Mouse (Mus musculus) neural tube, embryonic 15.5 days (tissue): ENCODE measurements around the gene Styxl1. TPM values are rescaled to one million over a fixed set of nuclear protein-coding genes. Genes with fewer than 3 reads are reported as not detected.

Source experiments
- ATAC-seq: fragments of 200-750 bp; cut with Nextera tagmentation; 2 replicates; pipeline ENCODE4 v1.8.0; 2017; ENCODE audit warnings: mild to moderate bottlenecking, moderate TSS enrichment, moderate library complexity; ENCODE audit not compliant: low FRiP score
- H3K27ac ChIP-seq: fragments of 300-500 bp; sonication (generic); replicated peaks from 2 replicates; pipeline ENCODE4 v1.5.1; 2015; ENCODE audit warnings: mild to moderate bottlenecking, inconsistent platforms
- H3K27me3 ChIP-seq: fragments of 300-500 bp; sonication (generic); replicated peaks from 2 replicates; pipeline ENCODE4 v1.6.1; 2015; ENCODE audit warnings: inconsistent platforms
- H3K36me3 ChIP-seq: fragments of 300-500 bp; sonication (generic); 2 replicates; pipeline ENCODE4 v1.6.1; 2015; ENCODE audit warnings: inconsistent platforms
- H3K4me1 ChIP-seq: fragments of 300-500 bp; sonication (generic); 2 replicates; pipeline ENCODE4 v1.6.1; 2015; ENCODE audit warnings: inconsistent platforms
- H3K4me2 ChIP-seq: fragments of 300-500 bp; sonication (generic); 2 replicates; pipeline ENCODE4 v1.6.1; 2015; ENCODE audit warnings: inconsistent platforms, mild to moderate bottlenecking, moderate library complexity
- H3K4me3 ChIP-seq: fragments of 300-500 bp; sonication (generic); replicated peaks from 2 replicates; pipeline ENCODE4 v1.5.1; 2015; ENCODE audit warnings: mild to moderate bottlenecking, inconsistent platforms
- H3K9ac ChIP-seq: fragments of 300-500 bp; sonication (generic); replicated peaks from 2 replicates; pipeline ENCODE4 v1.6.1; 2015; ENCODE audit warnings: mild to moderate bottlenecking, inconsistent platforms
- H3K9me3 ChIP-seq: fragments of 300-500 bp; sonication (generic); replicated peaks from 2 replicates; pipeline ENCODE4 v1.6.1; 2016; ENCODE audit warnings: inconsistent platforms
- WGBS: fragments of 180-500 bp; shearing (Covaris S2); methylation state at CpG from one replicate; pipeline ENCODE4 v1.1.7; 2015; ENCODE audit warnings: mixed read lengths; 5-methylcytosine and 5-hydroxymethylcytosine counted together
- polyA plus RNA-seq: library from polyadenylated mRNA; unstranded; fragments of >200 nt; fragmentation: Nextera tagmentation; extraction: Ambion mirVana; gene quantifications from 2 replicates; pipeline ENCODE4 v1.2.1, GENCODE M21; 2015

Styxl1 gene
- polyA plus RNA-seq, 1 experiment from 2014 or later: 0.36 TPM

DNA sequence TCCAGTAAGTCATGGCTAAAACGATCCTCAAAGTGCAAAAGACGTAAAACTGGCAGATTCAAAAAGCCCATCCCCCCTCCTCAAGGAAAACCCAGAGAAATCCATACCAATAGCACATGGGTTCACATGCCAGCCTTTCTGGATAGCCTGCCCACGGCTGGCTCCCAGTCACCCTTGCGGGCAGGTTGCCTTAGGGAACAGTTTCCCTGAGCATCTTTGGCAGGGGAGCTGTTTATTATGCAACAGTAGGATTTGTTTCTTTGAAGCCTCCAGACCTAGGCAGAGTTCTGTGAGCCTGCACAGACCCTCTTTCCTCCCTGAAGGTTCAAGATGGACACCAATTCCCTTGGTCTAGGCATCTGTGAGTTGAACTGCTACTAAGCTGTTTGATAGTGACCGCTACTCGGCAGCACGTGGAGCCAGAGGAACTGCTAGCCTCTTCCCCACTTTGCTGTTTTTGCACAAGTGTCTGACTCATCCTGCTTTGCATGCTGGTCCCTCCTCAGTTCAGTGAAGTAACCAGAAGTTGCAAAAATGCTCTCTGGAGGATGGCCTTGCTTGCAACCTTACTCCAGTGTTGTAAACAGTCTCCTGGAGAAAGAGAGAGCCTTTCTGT, 67.5 kb downstream of the Styxl1 start:
- Histone ChIP-seq H3K9me3 (no peaks in the 10 kb centered on the region), H3K4me1 (peaks cover 7% of the 10 kb centered on the region), H3K4me3 (no peak overlapping the region), H3K4me2 (no peak overlapping the region), H3K36me3 (peaks cover 20% of the 10 kb centered on the region; the same call in 1 of the 2 replicates), H3K9ac (no peak overlapping the region), H3K27me3 (no peaks in the 10 kb centered on the region), H3K27ac (no peak overlapping the region)
- WGBS: 83% methylated on average over 7 of the region's 7 CpGs
- ATAC-seq: no peak

DNA sequence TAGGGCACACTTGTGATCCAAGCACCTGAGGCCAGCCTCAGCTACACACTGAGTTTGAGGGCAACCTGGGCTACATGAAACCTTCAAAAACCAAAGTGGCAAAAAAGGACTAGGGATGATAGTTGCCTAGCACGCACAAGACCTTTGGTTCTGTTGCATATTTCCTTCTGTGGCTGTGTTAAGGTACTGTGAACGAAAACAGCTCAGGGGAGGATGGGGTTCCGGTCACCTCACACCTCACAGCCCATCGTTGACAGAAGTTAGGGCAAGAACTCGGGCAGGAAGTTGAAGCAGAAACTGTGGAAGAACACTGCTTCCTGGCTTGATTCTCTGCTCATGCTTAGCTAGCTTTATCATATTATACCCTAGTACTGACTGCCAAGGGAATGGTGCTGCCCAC, 68.5 kb downstream of the Styxl1 start:
- Histone ChIP-seq H3K27ac (no peak overlapping the region), H3K27me3 (no peaks in the 10 kb centered on the region), H3K36me3 (peaks cover 19% of the 10 kb centered on the region; the same call in 1 of the 2 replicates), H3K4me3 (no peak overlapping the region), H3K4me2 (no peak overlapping the region), H3K9ac (no peak overlapping the region), H3K9me3 (no peaks in the 10 kb centered on the region), H3K4me1 (peaks cover 7% of the 10 kb centered on the region)
- no peak for ATAC-seq
- WGBS: 96% methylated on average over 5 of the region's 5 CpGs

- ATAC-seq: no peak
- H3K4me1 ChIP-seq: 0 out of 2 replicates have a peak, but pooled peaks cover 3% of the 10 kb centered on the region
- WGBS: 65% methylated on average over 1 of the region's 1 CpGs
- H3K9ac ChIP-seq: no peak overlapping the region
- no peak overlapping the region for H3K4me3 ChIP-seq
- H3K36me3 ChIP-seq: peaks cover 19% of the 10 kb centered on the region; the same call in 1 of the 2 replicates
- no peaks in the 10 kb centered on the region for H3K27me3 ChIP-seq
- no peak overlapping the region for H3K27ac ChIP-seq
- no peak overlapping the region for H3K4me2 ChIP-seq
- H3K9me3 ChIP-seq: no peaks in the 10 kb centered on the region
These were observed 70.3 kb downstream of the Styxl1 start for GRCm38 (mm10) chr5:135707855-135708254.

DNA sequence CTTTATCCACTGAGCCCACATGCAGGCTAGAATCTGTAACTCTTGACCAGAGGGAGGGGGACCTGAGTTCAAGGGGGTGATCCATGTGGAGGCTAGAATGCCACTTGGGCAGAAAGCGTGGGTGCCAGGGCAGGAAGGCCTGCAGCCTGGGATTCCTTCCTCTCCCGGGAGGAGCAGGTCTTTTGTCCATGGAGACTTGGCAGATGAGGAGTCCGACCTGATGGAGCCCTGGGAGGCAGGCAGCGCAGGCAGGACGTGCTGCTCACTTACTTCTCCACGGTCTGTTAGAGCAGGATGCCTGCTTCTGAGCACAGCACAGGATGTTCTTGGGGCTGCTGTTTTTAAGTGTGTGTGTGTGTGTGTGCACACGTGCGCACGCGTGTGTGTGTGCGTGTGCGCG, 71.1 kb downstream of the Styxl1 start:
- Histone ChIP-seq H3K27me3 (no peaks in the 10 kb centered on the region), H3K27ac (no peak overlapping the region), H3K4me1 (0 out of 2 replicates have a peak, but pooled peaks cover 4% of the 10 kb centered on the region), H3K9me3 (no peaks in the 10 kb centered on the region), H3K36me3 (peaks cover 23% of the 10 kb centered on the region; the same call in 1 of the 2 replicates), H3K4me3 (no peak overlapping the region), H3K9ac (no peak overlapping the region), H3K4me2 (no peak overlapping the region)
- 91% methylated on average over 13 of the region's 13 CpGs for WGBS
- ATAC-seq: no peak

DNA sequence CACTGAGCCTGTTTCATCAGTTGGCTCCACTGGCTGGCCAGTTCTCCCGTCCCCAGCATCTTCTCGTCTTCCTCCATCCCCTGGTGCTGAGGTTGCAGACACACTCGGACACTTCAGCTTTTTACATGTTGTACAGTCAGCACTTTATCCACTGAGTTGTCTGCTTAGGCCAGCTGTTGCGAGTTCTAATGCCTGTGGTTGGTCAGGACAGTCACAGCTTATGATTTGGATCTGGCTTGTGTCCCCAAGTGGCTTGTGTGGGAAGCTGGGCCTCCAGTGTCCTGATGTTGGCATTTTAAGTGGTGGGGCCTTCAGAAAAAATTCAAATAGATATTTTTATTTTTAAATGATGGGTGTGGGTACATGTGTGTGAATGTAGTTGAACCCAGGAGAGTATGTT, 72.8 kb downstream of the Styxl1 start:
- no peak for ATAC-seq

GRCm38 (mm10) chr5:135703431-135703830, 74.8 kb downstream of the Styxl1 start:
- 95% methylated on average over 7 of the region's 7 CpGs for WGBS
- 0 out of 2 replicates have a peak, but pooled peaks cover 4% of the 10 kb centered on the region for H3K4me1 ChIP-seq
- no peak overlapping the region for H3K4me2 ChIP-seq
- H3K9ac ChIP-seq: no peak overlapping the region
- no peak for ATAC-seq
- no peak overlapping the region for H3K4me3 ChIP-seq
- peaks cover 40% of the 10 kb centered on the region for H3K36me3 ChIP-seq
- H3K9me3 ChIP-seq: no peaks in the 10 kb centered on the region
- H3K27ac ChIP-seq: no peak overlapping the region
- H3K27me3 ChIP-seq: no peaks in the 10 kb centered on the region

More for the DNA sequence above, 72.8 kb downstream of the Styxl1 start:
- H3K27ac ChIP-seq: no peak overlapping the region
- 94% methylated on average over 4 of the region's 4 CpGs for WGBS
- no peak overlapping the region for H3K4me3 ChIP-seq
- peaks cover 36% of the 10 kb centered on the region for H3K36me3 ChIP-seq
- no peak overlapping the region for H3K9ac ChIP-seq
- no peak overlapping the region for H3K4me2 ChIP-seq
- no peaks in the 10 kb centered on the region for H3K27me3 ChIP-seq
- 0 out of 2 replicates have a peak, but pooled peaks cover 4% of the 10 kb centered on the region for H3K4me1 ChIP-seq
- H3K9me3 ChIP-seq: no peaks in the 10 kb centered on the region

DNA sequence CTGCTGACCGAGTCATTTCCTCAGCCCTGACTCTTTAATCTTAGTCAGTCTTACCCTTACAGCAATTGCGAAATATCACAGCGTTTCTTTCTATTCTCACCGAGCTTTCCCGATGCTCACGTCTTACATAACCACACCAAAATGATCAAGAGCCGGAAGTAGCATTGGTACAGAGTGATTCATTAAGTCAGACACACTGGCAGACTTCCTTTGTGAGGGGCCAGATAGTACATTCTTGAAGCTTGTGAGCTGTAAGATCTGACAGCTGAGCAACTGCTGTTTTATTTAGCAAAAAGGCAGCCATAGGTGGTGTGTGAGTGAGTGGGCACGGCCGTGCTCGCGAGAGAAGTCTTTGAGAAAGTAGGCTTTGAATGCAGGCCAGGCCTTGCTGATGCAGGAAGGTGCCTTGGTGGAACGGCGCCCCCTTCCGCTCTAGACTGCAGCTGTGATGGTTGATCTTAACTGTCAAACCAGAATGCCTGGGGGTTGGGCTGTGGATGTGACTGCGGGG, 75.4 kb downstream of the Styxl1 start:
- no peaks in the 10 kb centered on the region for H3K9me3 ChIP-seq
- H3K4me1 ChIP-seq: 0 out of 2 replicates have a peak, but pooled peaks cover 4% of the 10 kb centered on the region
- no peaks in the 10 kb centered on the region for H3K27me3 ChIP-seq
- no peak for ATAC-seq
- H3K9ac ChIP-seq: no peak overlapping the region
- H3K4me2 ChIP-seq: no peak overlapping the region
- 81% methylated on average over 15 of the region's 15 CpGs for WGBS
- H3K36me3 ChIP-seq: peaks cover 36% of the 10 kb centered on the region
- no peak overlapping the region for H3K4me3 ChIP-seq
- no peak overlapping the region for H3K27ac ChIP-seq

- 0 out of 2 replicates have a peak, but pooled peaks cover 4% of the 10 kb centered on the region for H3K4me1 ChIP-seq
- no peaks in the 10 kb centered on the region for H3K27me3 ChIP-seq
- no peak overlapping the region for H3K9ac ChIP-seq
- H3K4me3 ChIP-seq: no peak overlapping the region
- H3K9me3 ChIP-seq: no peaks in the 10 kb centered on the region
- H3K4me2 ChIP-seq: no peak overlapping the region
- H3K27ac ChIP-seq: no peak overlapping the region
- H3K36me3 ChIP-seq: peaks cover 30% of the 10 kb centered on the region
- WGBS: 92% methylated on average over 6 of the region's 6 CpGs
- ATAC-seq: no peak
These were observed 76.0 kb downstream of the Styxl1 start for GRCm38 (mm10) chr5:135702190-135702589.

DNA sequence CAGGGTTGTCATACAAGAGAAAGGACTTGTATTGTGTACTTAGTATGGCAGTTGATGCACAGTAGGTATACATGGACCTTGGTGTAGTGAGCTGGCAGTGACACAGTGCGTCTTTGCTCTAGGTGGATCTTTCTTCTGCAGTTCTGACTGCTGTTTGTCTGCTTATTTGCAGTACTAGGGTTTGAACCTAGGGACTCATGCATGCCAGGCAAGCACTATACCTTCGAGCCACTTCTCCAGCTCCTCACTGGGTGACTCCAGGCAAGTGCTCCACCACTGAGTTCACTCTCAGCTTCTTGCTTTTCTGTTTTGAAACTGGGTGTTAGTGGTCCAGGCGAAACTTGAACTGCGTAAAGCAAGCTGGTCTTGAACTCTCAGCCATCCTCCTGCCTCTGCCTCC, 76.6 kb downstream of the Styxl1 start:
- Histone ChIP-seq H3K27me3 (no peaks in the 10 kb centered on the region), H3K27ac (no peak overlapping the region), H3K4me2 (no peak overlapping the region), H3K4me1 (0 out of 2 replicates have a peak, but pooled peaks cover 4% of the 10 kb centered on the region), H3K36me3 (peaks cover 28% of the 10 kb centered on the region), H3K4me3 (no peak overlapping the region), H3K9ac (no peak overlapping the region), H3K9me3 (no peaks in the 10 kb centered on the region)
- no peak for ATAC-seq
- WGBS: over 99% methylated on average over 4 of the region's 4 CpGs

DNA sequence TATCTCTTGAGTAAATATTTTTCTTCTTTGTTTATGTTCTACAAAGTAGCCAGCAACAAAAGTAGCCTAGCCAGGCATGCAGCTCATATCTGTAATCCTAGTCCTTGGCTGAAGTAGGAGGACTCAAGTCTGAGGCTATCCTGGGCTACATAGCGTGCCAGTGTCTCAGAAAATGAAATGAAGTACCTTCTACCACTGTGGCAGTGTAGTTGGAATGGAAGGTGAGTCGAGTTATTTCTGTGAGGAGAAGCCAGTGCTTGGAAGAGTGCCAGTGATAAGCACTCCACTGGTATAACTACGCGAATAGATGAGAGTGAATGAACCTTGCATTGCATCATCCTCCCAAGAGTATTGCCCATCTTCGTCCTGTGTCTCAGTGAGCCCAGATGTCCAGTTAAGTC, 80.5 kb downstream of the Styxl1 start:
- H3K27me3 ChIP-seq: no peaks in the 10 kb centered on the region
- H3K27ac ChIP-seq: no peak overlapping the region
- no peaks in the 10 kb centered on the region for H3K9me3 ChIP-seq
- no peak overlapping the region for H3K9ac ChIP-seq
- no peak for ATAC-seq
- 0 out of 2 replicates have a peak, but pooled peaks cover 4% of the 10 kb centered on the region for H3K4me1 ChIP-seq
- peaks cover 28% of the 10 kb centered on the region for H3K36me3 ChIP-seq
- H3K4me3 ChIP-seq: no peak overlapping the region
- 81% methylated on average over 5 of the region's 5 CpGs for WGBS
- no peak overlapping the region for H3K4me2 ChIP-seq
